Mouse (Mus musculus) embryonic facial prominence, embryonic 13.5 days (tissue): Measurements from ENCODE around the gene Mafg. TPM values are rescaled to one million over a fixed set of nuclear protein-coding genes. Genes with fewer than 3 reads are reported as not detected.

Source experiments
- microRNA-seq: library from miRNA; unstranded; fragments of <30 nt; microRNA quantifications from one replicate; pipeline ENCODE4, GENCODE M21; 2016
- polyA plus RNA-seq: library from polyadenylated mRNA; unstranded; fragments of >200 nt; fragmentation: Nextera tagmentation; extraction: Ambion mirVana; gene quantifications from 2 replicates; pipeline ENCODE4 v1.2.1, GENCODE M21; 2015

Mafg gene
- polyA plus RNA-seq, 1 experiment from 2014 or later, result 22.0 TPM

Small RNA genes within 50 kb of the gene (microRNA-seq; reads per million reads assigned to microRNA genes)
- 0.92 reads per million for gene Mir6936

Other genes starting within 250 kb of the Mafg start
- gene Nploc4, start 195.9 kb downstream of the Mafg start, polyA plus RNA-seq, result 34.7 and 37.4 TPM in 2 replicates
- 0.30 and 0.35 TPM in 2 replicates for gene Tspan10, start 191.0 kb downstream of the Mafg start, polyA plus RNA-seq
- gene Pde6g, start 180.1 kb downstream of the Mafg start, polyA plus RNA-seq, result 0.29 TPM in 1 of 2 replicates, not detected in the other
- gene Oxld1, start 175.5 kb downstream of the Mafg start, polyA plus RNA-seq, result 15.8 TPM in 2 replicates
- 39.8 and 45.0 TPM in 2 replicates for gene Ccdc137, start 175.5 kb downstream of the Mafg start, polyA plus RNA-seq
- gene Arl16, start 166.0 kb downstream of the Mafg start, polyA plus RNA-seq, result 59.6 and 63.6 TPM in 2 replicates
- 134 and 138 TPM in 2 replicates for gene Mrpl12, start 149.0 kb downstream of the Mafg start, polyA plus RNA-seq
- 50.1 and 54.3 TPM in 2 replicates for gene Slc25a10, start 141.8 kb downstream of the Mafg start, polyA plus RNA-seq
- 1.3 and 1.7 TPM in 2 replicates for gene Gcgr, start 102.9 kb downstream of the Mafg start, polyA plus RNA-seq
- gene Mcrip1, start 83.9 kb downstream of the Mafg start, polyA plus RNA-seq, result 219 and 247 TPM in 2 replicates
- not detected in 2 replicates for gene Ppp1r27, start 82.5 kb downstream of the Mafg start, polyA plus RNA-seq
- 684 and 710 TPM in 2 replicates for gene P4hb, start 60.3 kb downstream of the Mafg start, polyA plus RNA-seq
- gene Arhgdia, start 52.0 kb downstream of the Mafg start, polyA plus RNA-seq, result 535 and 580 TPM in 2 replicates
- 492 and 529 TPM in 2 replicates for gene Alyref, start 35.2 kb downstream of the Mafg start, polyA plus RNA-seq
- 219 and 222 TPM in 2 replicates for gene Anapc11, start 35.2 kb downstream of the Mafg start, polyA plus RNA-seq
- 0.98 and 1.7 TPM in 2 replicates for gene Npb, start 25.1 kb downstream of the Mafg start, polyA plus RNA-seq
- 150 and 152 TPM in 2 replicates for gene Pcyt2, start 15.7 kb downstream of the Mafg start, polyA plus RNA-seq
- 26.6 and 30.0 TPM in 2 replicates for gene Sirt7, start 8.4 kb downstream of the Mafg start, polyA plus RNA-seq
- 27.7 and 34.9 TPM in 2 replicates for gene Pycr1, start 10.2 kb upstream of the Mafg start, polyA plus RNA-seq
- gene Myadml2, start 14.6 kb upstream of the Mafg start, polyA plus RNA-seq, result not detected in 2 replicates
- 4.3 and 7.2 TPM in 2 replicates for gene Notum, start 27.6 kb upstream of the Mafg start, polyA plus RNA-seq
- gene Aspscr1, start 39.4 kb upstream of the Mafg start, polyA plus RNA-seq, result 109 and 123 TPM in 2 replicates
- 132 and 154 TPM in 2 replicates for gene Cenpx, start 80.1 kb upstream of the Mafg start, polyA plus RNA-seq
- 71.0 and 77.8 TPM in 2 replicates for gene Lrrc45, start 80.3 kb upstream of the Mafg start, polyA plus RNA-seq
- 66.0 and 72.6 TPM in 2 replicates for gene Rac3, start 87.9 kb upstream of the Mafg start, polyA plus RNA-seq
- gene Dcxr, start 93.7 kb upstream of the Mafg start, polyA plus RNA-seq, result 17.9 and 18.3 TPM in 2 replicates
- gene Cbr2, start 98.5 kb upstream of the Mafg start, polyA plus RNA-seq, result 27.1 and 32.3 TPM in 2 replicates
- gene Hmga1b, start 129.2 kb upstream of the Mafg start, polyA plus RNA-seq, result 4.3 and 9.4 TPM in 2 replicates
- 52.2 and 52.4 TPM in 2 replicates for gene Rfng, start 150.6 kb upstream of the Mafg start, polyA plus RNA-seq
- 223 and 233 TPM in 2 replicates for gene Gps1, start 150.7 kb upstream of the Mafg start, polyA plus RNA-seq
- gene Dus1l, start 162.8 kb upstream of the Mafg start, polyA plus RNA-seq, result 53.7 and 61.0 TPM in 2 replicates
- 49.3 and 52.2 TPM in 2 replicates for gene Fasn, start 190.9 kb upstream of the Mafg start, polyA plus RNA-seq